Mouse (Mus musculus): Measurements from ENCODE around the gene Nudt3.

Gene Nudt3

DNA sequence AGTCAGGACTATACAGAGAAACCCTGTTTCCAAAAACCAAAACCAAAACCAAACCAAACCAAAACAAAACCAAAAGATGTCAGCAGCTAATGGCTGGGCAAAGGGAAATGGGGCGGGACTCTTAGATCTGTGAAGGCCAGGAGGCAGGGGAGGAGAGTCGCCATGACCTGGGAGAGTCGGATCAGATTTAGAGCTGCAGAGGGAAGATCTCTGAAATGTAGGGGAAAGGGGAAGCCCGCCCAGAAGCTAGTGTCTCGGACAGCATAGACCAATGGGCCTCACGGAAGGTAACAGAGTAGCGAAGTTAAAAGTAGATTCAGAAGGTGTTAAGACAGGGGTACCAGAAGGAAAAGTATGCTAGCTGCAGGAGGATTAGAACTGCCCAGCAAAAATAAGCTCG lies 52.0 kb downstream of the Nudt3 start:
- intact Hi-C loops (cut with DNase I): no loop called here

GRCm38 (mm10) chr17:27568228-27568627 lies 55.1 kb downstream of the Nudt3 start:
- intact Hi-C loops (cut with DNase I): loop anchor here (2.0 to 10.0 kb wide), 2 partner anchors 63 to 197 kb away; no protein-coding TSS in a partner anchor

DNA sequence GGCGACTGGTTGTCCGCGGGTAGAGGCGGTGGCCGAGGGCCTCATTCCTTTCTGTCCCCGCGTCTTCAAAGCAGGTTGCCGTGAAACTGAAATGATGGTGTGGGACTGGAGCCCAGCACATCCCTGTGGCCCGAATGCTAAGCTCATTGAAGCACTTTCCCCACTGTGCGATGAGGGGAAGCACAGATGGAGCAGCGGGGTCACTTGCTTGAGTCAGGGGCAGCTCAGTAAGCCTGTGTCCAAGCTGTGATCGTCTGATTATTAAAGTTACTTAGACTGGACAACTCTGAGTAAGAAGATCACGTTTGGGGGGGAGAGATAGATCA lies 57.4 kb downstream of the Nudt3 start:
- intact Hi-C loops (cut with DNase I): loop anchor here (10.0 kb wide), 1 partner anchor 199 kb away; no protein-coding TSS in a partner anchor

DNA sequence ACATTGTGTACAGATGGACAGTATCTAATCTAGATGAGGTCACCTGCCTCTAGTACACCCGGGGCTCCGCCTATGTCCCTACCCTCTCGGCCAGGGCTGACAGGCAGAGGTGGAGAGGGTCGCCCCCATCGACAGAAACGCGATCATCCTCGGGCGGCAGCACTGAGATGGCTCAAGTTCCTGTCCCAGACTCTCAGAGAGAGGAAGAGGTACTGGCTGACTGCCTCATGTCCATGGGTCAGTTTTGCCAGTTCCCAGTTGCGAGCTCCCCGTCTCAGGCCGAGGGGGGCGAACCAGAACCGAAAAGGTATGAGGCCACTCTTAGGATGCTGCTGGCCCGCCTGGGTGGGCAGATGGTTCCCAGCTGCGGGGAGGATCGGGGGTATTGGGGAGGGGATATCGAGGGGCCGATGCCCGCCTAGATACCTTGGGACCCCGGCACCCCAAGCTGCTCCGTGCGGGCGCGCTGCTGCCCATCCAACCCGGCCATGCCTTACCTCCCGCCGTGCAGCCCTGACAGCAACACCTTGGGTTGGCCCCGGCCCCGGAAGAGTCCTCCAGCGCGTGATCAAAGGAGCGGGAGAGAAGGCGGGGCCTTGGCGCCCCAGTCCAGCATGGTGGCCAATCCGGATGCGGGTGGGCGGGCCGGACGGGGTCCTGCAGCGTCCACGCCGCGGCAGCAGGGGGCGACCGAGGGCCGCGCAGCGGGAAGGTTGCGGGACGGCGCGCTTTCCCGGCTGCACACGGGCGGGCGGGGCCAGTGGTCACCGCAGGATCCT lies 57.9 kb downstream of the Nudt3 start, which contains the start of gene AI413582:
AI413582 (minus strand) TSS at position 594 of the 779 bp plus-strand sequence.
- intact Hi-C loops (cut with DNase I): loop anchor here (10.0 kb wide), 1 partner anchor 199 kb away; no protein-coding TSS in a partner anchor

DNA sequence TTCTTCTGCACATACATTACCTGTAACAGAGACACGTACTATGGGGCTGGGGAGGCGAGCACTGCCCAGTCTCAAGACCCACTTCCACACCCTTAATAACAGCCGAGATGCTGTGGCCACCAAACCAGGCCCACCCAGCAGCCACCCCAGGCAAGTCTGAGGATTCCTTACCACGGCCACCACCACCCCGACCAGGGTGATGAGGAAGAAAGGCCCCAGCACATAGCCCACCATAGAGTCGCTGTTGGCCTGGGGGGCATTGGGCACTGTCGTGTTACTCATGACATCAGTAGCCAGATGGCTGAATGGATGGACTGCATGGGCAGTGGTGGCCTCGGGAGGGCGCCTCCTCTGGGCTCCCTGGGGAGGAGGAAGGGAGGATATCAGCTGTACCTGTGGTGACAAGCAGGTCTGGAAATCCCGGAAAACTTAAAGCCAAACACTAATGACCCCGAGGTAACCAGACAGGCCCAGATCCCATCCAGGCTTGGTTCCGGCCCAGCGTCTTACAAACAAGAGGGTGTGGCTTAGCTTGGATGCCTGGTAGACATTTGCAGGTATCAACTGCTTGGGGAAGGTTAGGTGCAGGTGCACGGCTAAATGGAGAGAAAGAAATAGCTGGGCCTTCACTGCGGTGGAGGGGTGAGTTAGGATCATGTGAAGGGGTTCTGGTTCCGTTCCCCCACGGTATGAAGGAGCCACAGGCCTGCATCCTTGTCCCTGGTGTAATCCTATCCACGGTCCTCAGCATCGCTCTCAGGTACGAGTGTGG lies 58.7 kb downstream of the Nudt3 start:
- intact Hi-C loops (cut with DNase I): loop anchor here (10.0 kb wide), 1 partner anchor 200 kb away; no protein-coding TSS in a partner anchor

GRCm38 (mm10) chr17:27563771-27564244 lies 59.5 kb downstream of the Nudt3 start:
- intact Hi-C loops (cut with DNase I): loop anchor here (10.0 kb wide), 1 partner anchor 201 kb away; no protein-coding TSS in a partner anchor

- intact Hi-C loops (cut with DNase I): loop anchor here (10.0 kb wide), 1 partner anchor 203 kb away; no protein-coding TSS in a partner anchor
These were observed 61.3 kb downstream of the Nudt3 start for GRCm38 (mm10) chr17:27561809-27562526.

DNA sequence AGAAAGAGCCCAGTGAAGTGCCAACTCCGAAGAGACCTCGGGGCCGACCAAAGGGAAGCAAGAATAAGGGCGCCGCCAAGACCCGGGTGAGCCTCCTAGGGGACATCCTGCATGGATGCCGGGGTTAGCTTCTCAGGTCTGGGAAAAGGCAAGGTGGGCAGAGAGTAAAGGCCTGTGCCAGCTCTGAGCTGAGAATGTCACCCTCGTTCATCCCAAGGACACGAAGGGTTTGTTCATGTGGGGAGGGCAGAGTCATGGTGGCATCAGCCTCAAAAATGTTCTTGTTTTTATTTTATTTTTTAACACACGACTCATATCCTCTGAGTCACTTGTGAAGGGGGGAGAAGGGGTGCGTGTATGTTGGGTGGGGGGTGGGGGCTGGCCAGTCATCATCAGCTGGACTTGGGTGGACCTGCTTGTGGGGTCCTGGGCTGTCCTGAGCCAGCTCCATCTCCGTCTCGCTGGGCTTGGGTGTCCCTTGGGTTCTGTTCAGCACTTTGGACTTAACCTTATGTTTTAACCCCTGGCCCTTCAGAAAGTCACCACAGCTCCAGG lies 62.3 kb downstream of the Nudt3 start:
- intact Hi-C loops (cut with DNase I): loop anchor here (10.0 kb wide), 1 partner anchor 204 kb away; no protein-coding TSS in a partner anchor

DNA sequence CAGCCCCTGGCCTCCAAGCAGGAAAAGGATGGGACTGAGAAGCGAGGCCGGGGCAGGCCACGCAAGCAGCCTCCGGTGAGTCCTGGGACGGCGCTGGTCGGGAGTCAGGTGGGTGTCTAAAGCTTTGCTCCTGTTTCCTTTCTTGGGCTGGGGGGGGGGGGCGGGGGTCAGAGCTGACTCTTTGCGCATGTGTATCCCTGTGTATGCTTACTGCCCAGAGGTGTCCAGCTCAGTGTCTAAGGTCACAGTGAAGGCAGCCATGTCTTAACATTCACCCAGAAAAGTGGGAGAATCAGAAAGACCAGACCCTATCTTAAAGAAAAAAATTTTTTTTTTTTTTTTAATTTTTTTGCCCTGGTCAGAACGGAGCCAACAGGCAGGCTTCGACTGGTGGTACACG lies 63.7 kb downstream of the Nudt3 start:
- intact Hi-C loops (cut with DNase I): no loop called here

GRCm38 (mm10) chr17:27558845-27559244 lies 64.5 kb downstream of the Nudt3 start:
- intact Hi-C loops (cut with DNase I): no loop called here

DNA sequence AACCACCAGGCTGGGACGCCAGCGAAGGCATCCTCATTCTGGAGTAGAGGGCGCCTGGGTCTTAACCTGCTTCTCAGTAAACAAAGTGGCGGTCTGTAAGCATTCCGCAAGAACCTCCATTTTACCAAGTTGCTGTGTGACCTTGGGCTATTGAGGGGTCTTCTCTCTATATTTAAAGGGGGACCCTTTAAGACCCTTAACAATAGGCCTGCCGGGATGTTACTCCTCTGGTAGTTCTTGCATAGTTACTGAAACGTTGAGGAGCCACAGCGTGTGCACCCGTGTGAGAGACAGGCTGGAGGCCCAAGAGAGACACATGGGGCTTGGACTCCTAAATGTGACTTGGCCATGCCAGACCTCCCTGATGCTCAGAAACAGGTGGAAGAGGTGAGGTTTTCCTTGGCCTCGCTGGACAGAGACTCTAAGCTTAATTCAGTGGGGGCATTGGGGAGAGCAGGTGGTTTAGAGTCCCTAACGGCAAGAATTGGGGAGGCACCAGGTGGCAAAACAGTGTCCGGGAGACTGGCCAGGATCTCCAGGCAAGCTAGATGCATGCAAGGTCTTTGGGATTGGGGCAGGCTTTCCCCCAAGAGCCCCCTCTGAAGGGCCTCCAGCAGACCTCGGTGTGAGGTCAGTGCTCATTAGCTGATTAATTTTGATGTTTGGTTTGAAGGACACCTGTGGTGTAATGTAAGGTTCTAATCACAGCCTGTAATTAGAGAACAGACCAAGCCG lies 65.2 kb downstream of the Nudt3 start:
- intact Hi-C loops (cut with DNase I): no loop called here

- intact Hi-C loops (cut with DNase I): no loop called here
These were observed 65.9 kb downstream of the Nudt3 start for GRCm38 (mm10) chr17:27557181-27557926.

- intact Hi-C loops (cut with DNase I): no loop called here
These were observed 66.8 kb downstream of the Nudt3 start, which contains the start of gene Hmga1 for GRCm38 (mm10) chr17:27556315-27557011. Gene Hmga1 (plus strand): TSS chr17:27556497.

GRCm38 (mm10) chr17:27555512-27556172 lies 67.7 kb downstream of the Nudt3 start:
- intact Hi-C loops (cut with DNase I): no loop called here

- intact Hi-C loops (cut with DNase I): no loop called here
These were observed 68.2 kb downstream of the Nudt3 start for GRCm38 (mm10) chr17:27555075-27555511.

- intact Hi-C loops (cut with DNase I): loop anchor here (5.0 kb wide), 1 partner anchor 78 kb away; no protein-coding TSS in a partner anchor
These were observed 69.0 kb downstream of the Nudt3 start for GRCm38 (mm10) chr17:27554062-27554960.
